Mouse (Mus musculus): ENCODE data around the gene Sntb2. TPM values are rescaled to one million over a fixed set of nuclear protein-coding genes. Genes with fewer than 3 reads are reported as not detected.

Sntb2 gene
- total and polyA plus RNA-seq, 3 experiments, result 3.6 to 3.8 TPM; not detected in 1

DNA sequence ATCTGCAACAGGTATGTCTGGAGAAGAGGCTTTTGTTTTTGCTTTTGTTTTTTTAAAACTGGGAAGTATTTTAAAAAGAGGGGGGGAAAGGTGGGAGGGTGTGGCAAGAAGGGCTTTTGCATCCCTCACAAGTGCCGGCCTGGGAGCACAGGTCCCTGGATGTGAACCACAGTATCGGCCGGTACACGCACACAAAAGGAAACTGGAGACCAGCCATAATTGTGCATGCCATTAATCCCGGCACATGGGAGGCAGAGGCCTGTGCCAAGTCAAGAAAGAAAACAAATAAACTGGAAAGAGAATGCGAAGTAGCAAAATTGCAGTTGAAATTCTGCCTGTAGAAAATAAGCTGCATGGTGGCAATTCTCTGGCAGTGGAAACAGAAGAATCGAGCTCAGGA lies 27.3 kb upstream of the Sntb2 start:
- Histone ChIP-seq H3K9me3 (replicated peaks; ENCODE audit: insufficient read depth, low read length) (no peaks in the 10 kb centered on the region), H3K36me3 (ENCODE audit: control insufficient read depth in 1 of 2, insufficient read depth in 2 of 2, low read length in 2 of 2) (peaks cover 0 to 53% of the 10 kb centered on the region in 2 experiments; a peak in 2 of 4 replicates), H3K27me3 (ENCODE audit: control insufficient read depth in 1 of 2, insufficient read depth in 2 of 2, low read length in 2 of 2) (no peaks in the 10 kb centered on the region), H3K4me3 (ENCODE audit: control insufficient read depth in 1 of 2, insufficient read depth in 1 of 2, low read depth in 2 of 2, low read length in 2 of 2) (no peak overlapping the region), H3K27ac (ENCODE audit: control insufficient read depth, low read depth, low read length) (no peak overlapping the region), H3K4me1 (ENCODE audit: control insufficient read depth in 1 of 2, insufficient read depth in 2 of 2, low read length in 2 of 2) (no peaks in the 10 kb centered on the region), H3K79me2 (ENCODE audit: control insufficient read depth, insufficient read depth, low read length, poor library complexity) (no peaks in the 10 kb centered on the region; the same call in 1 of the 2 replicates), H3K9ac (ENCODE audit: control insufficient read depth, low read depth, low read length, poor library complexity, severe bottlenecking) (no peak overlapping the region)
- no peak for DNase-seq (ENCODE audit: low read depth, low spot score)
- TF ChIP-seq RAD21 (IDR thresholded peaks at IDR 0.05; ENCODE audit: low read depth, low read length), result no peak
- no peak for TF ChIP-seq TCF12 (IDR thresholded peaks at IDR 0.05; ENCODE audit: low read depth, low read length)
- no peak for TF ChIP-seq E2F4 (IDR thresholded peaks at IDR 0.05; ENCODE audit: borderline replicate concordance, low read depth, low read length)
- no peak for TF ChIP-seq CHD1 (IDR thresholded peaks at IDR 0.05; ENCODE audit: low read depth, low read length)
- TF ChIP-seq CTCF (IDR thresholded peaks at IDR 0.05 in 2 of 3, conservative IDR thresholded peaks at IDR 0.05 in 1 of 3; ENCODE audit: control insufficient read depth in 1 of 3, insufficient read depth in 1 of 3, low read depth in 2 of 3, low read length in 3 of 3, poor library complexity in 1 of 3, severe bottlenecking in 1 of 3), result no peak
- TF ChIP-seq GATA1 (IDR thresholded peaks at IDR 0.05; ENCODE audit: low read depth, low read length), result no peak

DNA sequence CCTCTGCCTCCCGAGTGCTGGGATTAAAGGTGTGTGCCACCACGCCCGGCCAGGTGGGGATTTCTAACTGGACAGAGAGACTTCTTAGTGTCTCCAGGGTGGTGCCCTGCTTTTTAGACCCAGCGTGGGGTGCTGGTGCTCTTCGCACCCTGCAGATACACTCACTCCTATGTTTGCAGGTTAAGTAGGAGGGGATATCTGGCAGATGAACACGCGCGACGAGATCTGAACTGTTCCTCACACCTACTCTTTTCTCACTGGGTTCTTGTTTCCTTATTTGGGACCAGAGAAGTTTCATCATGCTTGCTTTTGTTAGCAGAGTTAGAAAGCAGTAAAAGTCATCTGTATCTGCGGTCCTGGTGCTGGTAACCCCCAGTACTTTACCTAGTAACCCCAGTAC lies 21.9 kb upstream of the Sntb2 start:
- Histone ChIP-seq H3K36me3 (ENCODE audit: control insufficient read depth in 1 of 2, insufficient read depth in 2 of 2, low read length in 2 of 2) (peaks cover 0 to 57% of the 10 kb centered on the region in 2 experiments; a peak in 2 of 4 replicates), H3K4me3 (ENCODE audit: control insufficient read depth in 1 of 2, insufficient read depth in 1 of 2, low read depth in 2 of 2, low read length in 2 of 2) (no peak overlapping the region), H3K27me3 (ENCODE audit: control insufficient read depth in 1 of 2, insufficient read depth in 2 of 2, low read length in 2 of 2) (no peaks in the 10 kb centered on the region), H3K79me2 (ENCODE audit: control insufficient read depth, insufficient read depth, low read length, poor library complexity) (no peaks in the 10 kb centered on the region), H3K4me1 (ENCODE audit: control insufficient read depth in 1 of 2, insufficient read depth in 2 of 2, low read length in 2 of 2) (no peaks in the 10 kb centered on the region), H3K27ac (ENCODE audit: control insufficient read depth, low read depth, low read length) (no peak overlapping the region), H3K9ac (ENCODE audit: control insufficient read depth, low read depth, low read length, poor library complexity, severe bottlenecking) (no peak overlapping the region), H3K9me3 (replicated peaks; ENCODE audit: insufficient read depth, low read length) (no peaks in the 10 kb centered on the region)
- DNase-seq (ENCODE audit: low read depth, low spot score), result no peak
- TF ChIP-seq USF1 (IDR thresholded peaks at IDR 0.05; ENCODE audit: low read depth, low read length) (no peak), ELF1 (IDR thresholded peaks at IDR 0.05; ENCODE audit: low read depth, low read length) (no peak), CTCF (IDR thresholded peaks at IDR 0.05 in 2 of 3, conservative IDR thresholded peaks at IDR 0.05 in 1 of 3; ENCODE audit: control insufficient read depth in 1 of 3, insufficient read depth in 1 of 3, low read depth in 2 of 3, low read length in 3 of 3, poor library complexity in 1 of 3, severe bottlenecking in 1 of 3) (no peak), KAT2A (conservative IDR thresholded peaks at IDR 0.05; ENCODE audit: low read depth, low read length) (no peak), MXI1 (IDR thresholded peaks at IDR 0.05; ENCODE audit: low read depth, low read length) (no peak), NRF1 (IDR thresholded peaks at IDR 0.05; ENCODE audit: insufficient read depth, low read depth, low read length, poor library complexity, severe bottlenecking) (no peak), ETS1 (IDR thresholded peaks at IDR 0.05; ENCODE audit: low read depth, low read length) (no peak), POLR2A (IDR thresholded peaks at IDR 0.05; ENCODE audit: control insufficient read depth in 1 of 2, insufficient read depth in 1 of 2, low read depth in 1 of 2, low read length in 2 of 2, poor library complexity in 1 of 2) (no peak), ZNF384 (IDR thresholded peaks at IDR 0.05; ENCODE audit: low read depth, low read length) (no peak), SIN3A (IDR thresholded peaks at IDR 0.05; ENCODE audit: low read length) (no peak), GATA1 (IDR thresholded peaks at IDR 0.05; ENCODE audit: low read depth, low read length) (no peak), MAFK (IDR thresholded peaks at IDR 0.05; ENCODE audit: borderline replicate concordance, low read depth, low read length) (no peak), ZC3H11A (IDR thresholded peaks at IDR 0.05; ENCODE audit: low read depth, low read length) (no peak)
